Mouse (Mus musculus) neural tube, embryonic 12.5 days (tissue): ENCODE data around the gene Olfr167. TPM values are rescaled to one million over a fixed set of nuclear protein-coding genes. Genes with fewer than 3 reads are reported as not detected.
"Not testable (repeated sequence)": the region's sequence is repeated elsewhere in the genome, so short reads cannot be mapped to it uniquely, and the experiment has no call there.

Experiments used
- ATAC-seq: fragments of 200-750 bp; cut with Nextera tagmentation; 2 replicates; pipeline ENCODE4 v1.8.0; 2017; ENCODE audit warnings: low read depth, mild to moderate bottlenecking, moderate TSS enrichment, moderate library complexity; ENCODE audit not compliant: low FRiP score
- H3K27ac ChIP-seq: fragments of 300-500 bp; sonication (generic); 2 replicates; pipeline ENCODE4 v1.5.1; 2016
- H3K27me3 ChIP-seq: fragments of 300-500 bp; sonication (generic); replicated peaks from 2 replicates; pipeline ENCODE4 v1.6.1; 2016; ENCODE audit warnings: mild to moderate bottlenecking
- H3K36me3 ChIP-seq: fragments of 300-500 bp; sonication (generic); 2 replicates; pipeline ENCODE4 v1.6.1; 2016; ENCODE audit warnings: mild to moderate bottlenecking
- H3K4me1 ChIP-seq: fragments of 300-500 bp; sonication (generic); 2 replicates; pipeline ENCODE4 v1.6.1; 2016
- H3K4me2 ChIP-seq: fragments of 300-500 bp; sonication (generic); replicated peaks from 2 replicates; pipeline ENCODE4 v1.6.1; 2016; ENCODE audit warnings: mild to moderate bottlenecking
- H3K4me3 ChIP-seq: fragments of 300-500 bp; sonication (generic); 2 replicates; pipeline ENCODE4 v1.5.1; 2016
- H3K9ac ChIP-seq: fragments of 300-500 bp; sonication (generic); 2 replicates; pipeline ENCODE4 v1.6.1; 2016; ENCODE audit warnings: mild to moderate bottlenecking
- H3K9me3 ChIP-seq: fragments of 300-500 bp; sonication (generic); 2 replicates; pipeline ENCODE4 v1.6.1; 2016; ENCODE audit warnings: mild to moderate bottlenecking
- WGBS: fragments of 180-500 bp; shearing (Covaris S2); methylation state at CpG from one replicate; pipeline ENCODE4 v1.1.7; 2016; 5-methylcytosine and 5-hydroxymethylcytosine counted together
- polyA plus RNA-seq: library from polyadenylated mRNA; unstranded; fragments of >200 nt; fragmentation: Nextera tagmentation; extraction: Ambion mirVana; gene quantifications from 2 replicates; pipeline ENCODE4 v1.2.1, GENCODE M21; 2016

The Olfr167 gene
- not detected in 2 replicates for polyA plus RNA-seq

DNA sequence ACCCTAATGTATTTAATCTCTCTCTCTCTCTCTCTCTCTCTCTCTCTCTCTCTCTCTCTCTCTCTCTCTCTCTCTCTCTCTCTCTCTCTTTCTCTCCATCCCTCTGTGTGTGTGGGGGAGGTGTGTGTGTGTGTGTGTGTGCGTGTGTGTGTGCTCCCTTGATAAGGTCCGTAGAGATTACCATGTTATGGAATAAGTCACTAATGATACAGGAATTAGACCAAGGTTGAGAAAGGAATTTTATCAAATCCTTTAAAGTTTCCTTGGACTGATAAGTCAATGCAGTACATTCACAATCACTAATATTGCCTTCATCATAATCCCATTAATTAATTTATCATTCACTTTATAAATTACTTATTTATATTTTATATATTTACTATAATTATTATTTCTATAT is at the start of gene Olfr167:
TSS of gene Olfr167 (minus strand) at position 101 of the 400 bp plus-strand sequence.
- Histone ChIP-seq H3K9me3 (no peaks in the 10 kb centered on the region), H3K4me1 (no peaks in the 10 kb centered on the region), H3K4me2 (no peak within 1 kb of the TSS), H3K27ac (no peak within 1 kb of the TSS), H3K9ac (no peak within 1 kb of the TSS), H3K4me3 (no peak within 1 kb of the TSS), H3K27me3 (no peaks in the 10 kb centered on the region), H3K36me3 (no peaks in the 10 kb centered on the region)
- ATAC-seq: no peak
- WGBS: 85% methylated on average over 2 of the region's 2 CpGs

DNA sequence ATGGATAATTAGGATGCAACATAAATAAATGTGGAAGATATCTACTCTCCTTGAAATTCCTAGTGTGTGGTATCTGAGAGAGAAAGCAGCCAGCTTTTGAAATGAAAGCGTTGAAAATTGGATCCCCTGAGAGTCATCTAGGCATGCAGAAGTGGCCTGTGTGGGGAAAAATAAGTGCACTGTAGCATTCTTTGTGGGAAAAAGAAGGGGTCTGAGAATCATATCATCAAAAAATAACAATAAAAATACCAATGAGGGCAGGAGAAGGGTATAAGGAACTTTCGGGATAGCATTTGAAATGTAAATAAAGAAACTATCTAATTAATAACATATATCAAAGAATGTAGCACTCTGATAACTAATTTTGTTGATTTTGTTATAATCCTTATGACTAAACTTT is 49.6 kb upstream of the Olfr167 start, which contains the start of gene Olfr169:
TSS of gene Olfr169 (minus strand) at position 101 of the 400 bp plus-strand sequence.
- H3K4me3 ChIP-seq, H3K9me3 ChIP-seq, ATAC-seq, H3K4me2 ChIP-seq, H3K27ac ChIP-seq, H3K27me3 ChIP-seq, H3K4me1 ChIP-seq, H3K36me3 ChIP-seq, H3K9ac ChIP-seq: not testable (repeated sequence)
- 86% methylated on average over 2 of the region's 2 CpGs for WGBS

DNA sequence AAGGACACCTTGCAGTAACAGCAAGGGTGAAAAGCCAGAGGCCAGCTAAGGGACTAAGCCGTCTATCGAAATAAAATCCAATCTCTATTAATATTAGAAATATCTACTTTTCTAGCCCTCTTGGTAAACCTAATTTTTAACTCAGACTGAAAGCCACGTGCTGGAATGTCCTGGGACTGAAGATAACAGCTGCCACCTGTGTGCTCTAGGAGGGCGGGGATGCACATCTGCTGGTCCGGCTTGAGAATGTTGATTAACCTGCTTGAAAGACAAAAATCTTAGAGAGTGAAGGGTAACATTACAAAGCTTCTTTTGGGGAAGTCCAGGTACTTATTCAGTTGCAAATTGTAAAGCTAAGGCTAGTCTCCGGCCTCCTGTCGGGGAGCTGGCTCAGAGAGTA is 31.4 kb upstream of the Olfr167 start:
- H3K9me3 ChIP-seq, H3K27ac ChIP-seq, H3K4me2 ChIP-seq, H3K27me3 ChIP-seq, ATAC-seq, H3K4me3 ChIP-seq, H3K4me1 ChIP-seq, H3K9ac ChIP-seq, H3K36me3 ChIP-seq: not testable (repeated sequence)
- WGBS: 90% methylated on average over 7 of the region's 7 CpGs

DNA sequence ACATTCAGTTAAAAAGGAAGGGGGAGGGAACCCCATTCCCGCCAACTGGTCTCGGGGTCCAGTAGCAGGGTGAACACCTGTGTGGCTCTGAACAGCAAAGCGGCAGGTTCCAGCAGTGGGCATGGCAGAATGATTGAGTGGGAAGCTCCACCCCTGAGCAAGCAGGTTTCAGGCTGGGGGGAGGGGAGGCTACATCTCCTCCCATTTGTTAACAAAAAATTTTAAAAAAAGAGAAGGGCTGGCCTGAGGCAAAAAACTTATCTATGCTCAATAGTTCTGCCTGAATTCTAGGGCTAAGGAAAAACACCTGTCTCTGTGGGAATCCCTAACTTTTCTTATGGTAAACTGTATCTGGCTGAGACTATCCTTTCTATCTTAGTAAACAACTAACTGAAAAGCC is 30.2 kb upstream of the Olfr167 start:
- H3K9ac ChIP-seq, H3K4me2 ChIP-seq, H3K9me3 ChIP-seq, H3K27ac ChIP-seq, H3K36me3 ChIP-seq, H3K27me3 ChIP-seq, H3K4me3 ChIP-seq, ATAC-seq, H3K4me1 ChIP-seq: not testable (repeated sequence)
- WGBS: 93% methylated on average over 3 of the region's 3 CpGs

DNA sequence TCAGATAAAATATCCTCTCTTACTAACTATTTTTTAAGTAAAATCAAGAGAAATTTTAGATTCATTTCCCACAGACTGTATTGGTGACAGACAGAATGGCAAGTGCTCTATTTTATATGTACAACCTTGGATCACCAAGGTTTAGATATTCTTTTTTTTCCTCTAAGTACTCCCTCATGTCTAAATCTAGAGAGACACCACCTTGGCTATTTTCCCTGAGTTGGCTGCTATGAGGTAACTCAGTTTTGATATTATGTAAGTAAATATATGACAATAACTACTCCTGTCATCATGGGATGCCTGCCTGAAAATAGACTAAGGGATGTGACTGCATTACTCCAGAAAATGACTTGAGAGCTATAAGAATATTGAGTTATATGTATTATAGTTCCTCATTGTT is 13.4 kb upstream of the Olfr167 start, which contains the start of gene Olfr168:
TSS of gene Olfr168 (minus strand) at position 101 of the 400 bp plus-strand sequence.
- Histone ChIP-seq H3K9me3 (no peaks in the 10 kb centered on the region), H3K4me1 (no peaks in the 10 kb centered on the region), H3K36me3 (no peaks in the 10 kb centered on the region), H3K4me3 (no peak within 1 kb of the TSS), H3K4me2 (no peak within 1 kb of the TSS), H3K9ac (no peak within 1 kb of the TSS), H3K27me3 (no peaks in the 10 kb centered on the region), H3K27ac (no peak within 1 kb of the TSS)
- ATAC-seq: no peak

DNA sequence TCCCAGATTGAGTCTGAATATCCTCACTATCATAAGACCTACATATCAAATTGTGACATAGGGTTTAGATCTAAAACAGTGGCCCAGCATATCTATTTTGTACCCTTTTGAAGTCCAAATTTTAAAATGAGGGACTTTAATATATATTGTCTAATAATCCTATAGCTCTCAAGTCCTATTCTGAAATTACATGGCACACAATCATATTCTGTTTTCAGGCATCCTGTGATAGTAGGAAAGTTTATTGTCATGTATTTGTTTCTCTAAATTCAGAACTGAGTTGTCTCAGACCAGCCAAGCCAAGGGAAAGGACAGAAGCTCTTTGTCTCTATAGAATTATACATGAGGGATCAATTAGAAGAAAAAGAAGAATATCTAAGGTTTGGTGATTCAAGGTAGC is 38.7 kb downstream of the Olfr167 start, which contains the start of gene Olfr166:
TSS of gene Olfr166 (plus strand) at position 301 of the 400 bp plus-strand sequence.
- ATAC-seq: no peak
- H3K9me3 ChIP-seq: no peaks in the 10 kb centered on the region
- no peak within 1 kb of the TSS for H3K9ac ChIP-seq
- H3K4me2 ChIP-seq: no peak within 1 kb of the TSS
- no peak within 1 kb of the TSS for H3K4me3 ChIP-seq
- no peaks in the 10 kb centered on the region for H3K36me3 ChIP-seq
- no peaks in the 10 kb centered on the region for H3K4me1 ChIP-seq
- H3K27me3 ChIP-seq: no peaks in the 10 kb centered on the region
- H3K27ac ChIP-seq: no peak within 1 kb of the TSS

DNA sequence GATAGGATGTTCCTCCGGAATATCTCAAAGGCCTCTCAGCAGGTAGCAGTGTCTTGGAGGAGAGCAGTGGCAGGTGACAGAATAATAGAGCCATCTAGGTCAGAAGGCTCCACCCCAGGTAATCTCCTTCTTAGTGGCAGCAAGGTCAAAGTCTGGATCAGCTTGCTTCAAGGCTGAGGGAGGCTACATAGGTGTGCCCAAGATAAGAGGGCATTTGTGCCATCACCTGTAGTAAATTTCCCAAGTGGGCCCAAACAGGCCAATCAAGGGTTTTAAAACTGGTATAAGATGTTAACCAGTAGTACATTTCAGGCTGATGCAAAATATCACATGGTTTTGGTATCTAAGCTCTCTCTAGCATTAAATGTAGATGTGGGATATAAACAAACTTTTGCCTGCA is 57.7 kb downstream of the Olfr167 start:
- 79% methylated on average over 1 of the region's 1 CpGs for WGBS

More for the DNA sequence above, 57.7 kb downstream of the Olfr167 start:
- H3K9me3 ChIP-seq: peaks cover 10% of the 10 kb centered on the region; the same call in 1 of the 2 replicates
- H3K36me3 ChIP-seq: no peaks in the 10 kb centered on the region
- H3K27ac ChIP-seq: no peak overlapping the region
- no peak for ATAC-seq
- H3K27me3 ChIP-seq: no peaks in the 10 kb centered on the region
- no peak overlapping the region for H3K4me2 ChIP-seq
- H3K9ac ChIP-seq: no peak overlapping the region
- H3K4me1 ChIP-seq: no peaks in the 10 kb centered on the region
- H3K4me3 ChIP-seq: no peak overlapping the region

Other genes starting within 250 kb of the Olfr167 start
- gene Olfr164, start 208.2 kb downstream of the Olfr167 start, polyA plus RNA-seq: not detected in 2 replicates
- not detected in 2 replicates for gene Olfr165, start 99.1 kb downstream of the Olfr167 start, polyA plus RNA-seq
- not detected in 2 replicates for gene Olfr166, start 38.6 kb downstream of the Olfr167 start, polyA plus RNA-seq
- not detected in 2 replicates for gene Olfr168, start 13.3 kb upstream of the Olfr167 start, polyA plus RNA-seq
- not detected in 2 replicates for gene Olfr169, start 49.5 kb upstream of the Olfr167 start, polyA plus RNA-seq
- not detected in 2 replicates for gene Olfr170, start 89.6 kb upstream of the Olfr167 start, polyA plus RNA-seq
- gene Olfr171, start 107.7 kb upstream of the Olfr167 start, polyA plus RNA-seq: not detected in 2 replicates
- gene Lamp3, start 184.1 kb upstream of the Olfr167 start, polyA plus RNA-seq: not detected in 2 replicates
- 42.8 and 43.7 TPM in 2 replicates for gene B3gnt5, start 237.9 kb upstream of the Olfr167 start, polyA plus RNA-seq